Mouse (Mus musculus) neutrophil, adult 5-6 weeks (primary cell): ENCODE measurements at regions not wholly inside any gene's neighbourhood (a gene's known extent, or its start where the extent isn't known, plus 50 kb on each side); places are given as distances from the start of the nearest gene placed in this dataset.

Experiments
- ATAC-seq: fragments of 151-379, 151-347 bp; 2 replicates; pipeline ENCODE4 v1.8.0; 2017; ENCODE audit warnings: mild to moderate bottlenecking, moderate TSS enrichment; ENCODE audit not compliant: insufficient number of reproducible peaks, poor library complexity, low FRiP score, severe bottlenecking; ENCODE audit errors: extremely low read depth

DNA sequence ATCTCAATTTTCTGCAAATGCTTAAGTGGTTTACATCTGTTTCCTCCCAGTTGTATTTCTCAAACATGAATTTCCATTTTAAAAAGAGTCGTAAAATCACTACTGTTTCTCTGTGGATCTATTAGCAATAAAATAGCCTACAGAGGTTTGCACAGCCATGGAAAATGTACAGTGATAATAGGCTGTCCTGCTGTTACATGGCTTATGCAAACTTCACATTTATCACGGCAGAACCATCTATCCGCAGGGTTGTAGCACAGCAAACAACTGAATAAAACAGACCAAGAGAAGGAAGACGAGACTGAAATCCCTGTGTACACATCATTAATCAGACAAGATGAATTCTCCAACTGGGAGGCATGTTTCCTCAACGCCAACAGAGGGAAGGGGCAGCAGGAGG is 222.1 kb downstream of the Skap2 start:
- no peak for ATAC-seq

DNA sequence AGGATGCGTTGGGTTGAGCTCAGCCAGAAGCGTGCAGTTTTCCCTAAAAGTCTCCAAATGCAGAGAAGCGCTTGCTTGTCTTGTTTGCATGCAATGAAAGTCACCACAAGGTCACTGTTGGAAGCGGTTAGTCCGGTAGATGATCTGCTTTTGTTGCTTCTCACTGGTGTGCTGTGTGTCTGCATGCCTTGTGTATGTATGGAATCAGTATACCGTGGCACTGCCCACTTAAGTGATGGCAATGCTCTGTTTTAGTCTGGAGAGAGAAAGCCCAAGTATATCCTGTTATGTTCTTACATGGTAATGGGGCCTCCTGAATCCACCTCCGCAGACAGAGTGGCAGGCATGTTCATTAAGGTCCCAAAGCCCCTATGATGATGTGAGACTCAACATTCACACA is 221.7 kb downstream of the Skap2 start:
- ATAC-seq: no peak

DNA sequence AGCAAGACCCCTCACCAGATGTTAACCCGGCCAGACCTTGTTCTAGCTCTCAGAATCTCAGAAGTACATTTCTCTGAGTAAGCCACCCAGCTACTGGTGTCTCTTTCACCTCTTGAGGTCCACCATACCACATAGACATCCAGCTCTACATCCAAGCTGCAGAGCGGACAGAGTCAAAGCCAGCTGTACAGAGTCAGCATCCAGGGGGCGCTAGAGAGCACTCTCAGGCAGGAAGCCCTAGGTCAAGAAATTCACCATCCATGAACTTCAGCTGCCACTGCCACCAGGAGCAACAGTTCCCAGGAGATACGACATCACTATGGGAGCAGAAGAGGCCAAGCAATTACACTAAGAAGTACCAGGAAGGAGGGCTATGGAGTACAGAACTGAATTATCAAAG is 217.0 kb downstream of the Skap2 start:
- no peak for ATAC-seq

- ATAC-seq: no peak
Measured at GRCm38 (mm10) chr6:51798577-51799240, 213.6 kb downstream of the Skap2 start.

GRCm38 (mm10) chr6:51805656-51806055 is 206.7 kb downstream of the Skap2 start:
- ATAC-seq: no peak
